Mouse (Mus musculus): ENCODE data around the gene Slc7a1. TPM values are rescaled to one million over a fixed set of nuclear protein-coding genes. Genes with fewer than 3 reads are reported as not detected.

The Slc7a1 gene
- polyA plus RNA-seq, 1 experiment from 2014 or later = 5.8 TPM

GRCm38 (mm10) chr5:148288804-148289203 lies 110.9 kb downstream of the Slc7a1 start:
- DNase-seq (ENCODE audit: low spot score) (no peak), ATAC-seq (no peak)
- no peaks in the 10 kb centered on the region for H3K4me1 ChIP-seq (ENCODE audit: insufficient read depth, low read depth, low read length)
- no peaks in the 10 kb centered on the region for H3K36me3 ChIP-seq (ENCODE audit: insufficient read depth, low read length)
- no peaks in the 10 kb centered on the region for H3K27me3 ChIP-seq (replicated peaks; ENCODE audit: insufficient read depth, low read length)
- H3K9ac ChIP-seq (replicated peaks; ENCODE audit: low read depth) = no peak overlapping the region
- H3K4me3 ChIP-seq (ENCODE audit: low read depth, low read length) = no peak overlapping the region
- no peak overlapping the region for H3K27ac ChIP-seq (ENCODE audit: low read length)
- no peak overlapping the region for H3K4me2 ChIP-seq (replicated peaks; ENCODE audit: low read depth, low read length)
- TF ChIP-seq CTCF (IDR thresholded peaks at IDR 0.05) (no peak), EP300 (IDR thresholded peaks at IDR 0.05) (no peak)
- 62% methylated on average over 18 of the region's 18 CpGs for WGBS
- H3K9me3 ChIP-seq (ENCODE audit: low read length) = no peaks in the 10 kb centered on the region

DNA sequence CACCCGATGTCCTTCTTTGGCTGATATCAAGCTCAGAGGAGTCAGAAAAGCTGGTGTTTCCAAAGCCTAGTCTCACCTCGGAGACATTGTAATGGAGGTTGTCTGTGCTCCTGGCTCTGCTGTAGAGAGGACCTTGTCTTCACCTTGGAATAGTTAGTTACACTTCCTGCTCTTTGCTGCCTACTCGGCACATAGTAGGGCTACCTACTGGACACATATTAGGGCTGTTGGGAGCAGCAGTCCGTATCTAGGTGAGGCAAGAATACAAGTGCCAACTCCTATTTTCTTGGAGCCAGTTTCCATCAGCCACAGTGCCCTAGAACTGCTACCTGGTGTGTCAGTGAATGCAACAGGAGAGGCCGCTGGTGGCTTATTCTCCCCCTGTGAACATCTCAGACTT lies 112.2 kb downstream of the Slc7a1 start:
- TF ChIP-seq EP300 (IDR thresholded peaks at IDR 0.05) = no peak
- TF ChIP-seq CTCF (IDR thresholded peaks at IDR 0.05) = no peak

GRCm38 (mm10) chr5:148283584-148283983 lies 116.1 kb downstream of the Slc7a1 start:
- no peak overlapping the region for H3K27ac ChIP-seq (ENCODE audit: low read length)
- WGBS = 69% methylated on average over 3 of the region's 3 CpGs
- no peak for ATAC-seq
- H3K4me3 ChIP-seq (ENCODE audit: low read depth, low read length) = no peak overlapping the region
- no peak overlapping the region for H3K4me2 ChIP-seq (replicated peaks; ENCODE audit: low read depth, low read length)
- H3K9ac ChIP-seq (replicated peaks; ENCODE audit: low read depth) = no peak overlapping the region
- TF ChIP-seq EP300 (IDR thresholded peaks at IDR 0.05) (no peak), CTCF (IDR thresholded peaks at IDR 0.05) (no peak)
- H3K9me3 ChIP-seq (ENCODE audit: low read length) = no peaks in the 10 kb centered on the region
- peak; percentile 12 for DNase-seq (ENCODE audit: low spot score)
- H3K4me1 ChIP-seq (ENCODE audit: insufficient read depth, low read depth, low read length) = no peaks in the 10 kb centered on the region
- H3K36me3 ChIP-seq (ENCODE audit: insufficient read depth, low read length) = no peaks in the 10 kb centered on the region
- no peaks in the 10 kb centered on the region for H3K27me3 ChIP-seq (replicated peaks; ENCODE audit: insufficient read depth, low read length)

More for the DNA sequence above, 112.2 kb downstream of the Slc7a1 start:
- Histone ChIP-seq H3K9me3 (ENCODE audit: low read length) (no peaks in the 10 kb centered on the region), H3K4me1 (ENCODE audit: insufficient read depth, low read depth, low read length) (no peaks in the 10 kb centered on the region), H3K4me3 (ENCODE audit: low read depth, low read length) (no peak overlapping the region), H3K36me3 (ENCODE audit: insufficient read depth, low read length) (no peaks in the 10 kb centered on the region), H3K27me3 (replicated peaks; ENCODE audit: insufficient read depth, low read length) (no peaks in the 10 kb centered on the region), H3K4me2 (replicated peaks; ENCODE audit: low read depth, low read length) (no peak overlapping the region), H3K9ac (replicated peaks; ENCODE audit: low read depth) (no peak overlapping the region), H3K27ac (ENCODE audit: low read length) (no peak overlapping the region)
- WGBS = 91% methylated on average over 5 of the region's 5 CpGs
- ATAC-seq (no peak), DNase-seq (ENCODE audit: low spot score) (no peak)

- no peak for TF ChIP-seq CTCF (IDR thresholded peaks at IDR 0.05)
- TF ChIP-seq EP300 (IDR thresholded peaks at IDR 0.05) = no peak
- no peak overlapping the region for H3K27ac ChIP-seq (ENCODE audit: low read length)
- WGBS = 60% methylated on average over 2 of the region's 2 CpGs
- ATAC-seq = no peak
- no peak for DNase-seq (ENCODE audit: low spot score)
- no peaks in the 10 kb centered on the region for H3K4me1 ChIP-seq (ENCODE audit: insufficient read depth, low read depth, low read length)
- no peaks in the 10 kb centered on the region for H3K36me3 ChIP-seq (ENCODE audit: insufficient read depth, low read length)
- no peak overlapping the region for H3K9ac ChIP-seq (replicated peaks; ENCODE audit: low read depth)
- no peak overlapping the region for H3K4me2 ChIP-seq (replicated peaks; ENCODE audit: low read depth, low read length)
- no peaks in the 10 kb centered on the region for H3K27me3 ChIP-seq (replicated peaks; ENCODE audit: insufficient read depth, low read length)
- no peaks in the 10 kb centered on the region for H3K9me3 ChIP-seq (ENCODE audit: low read length)
- no peak overlapping the region for H3K4me3 ChIP-seq (ENCODE audit: low read depth, low read length)
These were observed 116.5 kb downstream of the Slc7a1 start for GRCm38 (mm10) chr5:148283177-148283576.

GRCm38 (mm10) chr5:148282631-148283030 lies 117.1 kb downstream of the Slc7a1 start:
- Histone ChIP-seq H3K9me3 (ENCODE audit: low read length) (no peaks in the 10 kb centered on the region), H3K27me3 (replicated peaks; ENCODE audit: insufficient read depth, low read length) (no peaks in the 10 kb centered on the region), H3K4me3 (ENCODE audit: low read depth, low read length) (no peak overlapping the region), H3K27ac (ENCODE audit: low read length) (no peak overlapping the region), H3K4me1 (ENCODE audit: insufficient read depth, low read depth, low read length) (no peaks in the 10 kb centered on the region), H3K36me3 (ENCODE audit: insufficient read depth, low read length) (no peaks in the 10 kb centered on the region), H3K9ac (replicated peaks; ENCODE audit: low read depth) (no peak overlapping the region), H3K4me2 (replicated peaks; ENCODE audit: low read depth, low read length) (no peak overlapping the region)
- 85% methylated on average over 5 of the region's 5 CpGs for WGBS
- TF ChIP-seq CTCF (IDR thresholded peaks at IDR 0.05) = no peak
- no peak for DNase-seq (ENCODE audit: low spot score)
- no peak for ATAC-seq

DNA sequence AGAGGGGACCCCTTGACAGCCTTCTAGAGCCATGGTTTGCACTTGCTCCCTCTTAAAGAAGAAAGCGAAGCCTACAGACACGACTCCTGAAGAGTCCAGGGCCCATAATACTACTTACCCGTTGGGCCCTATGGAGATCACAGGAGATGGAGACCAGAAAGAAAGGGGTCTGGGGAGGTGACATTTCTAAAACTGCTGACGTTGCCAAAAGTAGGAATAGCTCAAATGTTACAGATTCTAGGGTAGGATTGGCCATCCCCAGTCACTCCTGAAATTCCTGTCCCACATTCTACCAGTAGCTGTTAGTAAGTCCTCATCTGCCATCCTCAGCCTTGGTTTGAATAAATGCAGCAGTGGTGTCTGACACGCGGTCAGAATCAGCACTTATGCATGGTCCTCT lies 117.6 kb downstream of the Slc7a1 start:
- no peak overlapping the region for H3K9ac ChIP-seq (replicated peaks; ENCODE audit: low read depth)
- H3K9me3 ChIP-seq (ENCODE audit: low read length) = no peaks in the 10 kb centered on the region
- H3K27ac ChIP-seq (ENCODE audit: low read length) = no peak overlapping the region
- no peak for ATAC-seq
- no peaks in the 10 kb centered on the region for H3K4me1 ChIP-seq (ENCODE audit: insufficient read depth, low read depth, low read length)
- DNase-seq (ENCODE audit: low spot score) = no peak
- no peaks in the 10 kb centered on the region for H3K27me3 ChIP-seq (replicated peaks; ENCODE audit: insufficient read depth, low read length)
- WGBS = 80% methylated on average over 6 of the region's 6 CpGs
- TF ChIP-seq CTCF (IDR thresholded peaks at IDR 0.05) (no peak), EP300 (IDR thresholded peaks at IDR 0.05) (no peak)
- no peak overlapping the region for H3K4me2 ChIP-seq (replicated peaks; ENCODE audit: low read depth, low read length)
- no peak overlapping the region for H3K4me3 ChIP-seq (ENCODE audit: low read depth, low read length)
- no peaks in the 10 kb centered on the region for H3K36me3 ChIP-seq (ENCODE audit: insufficient read depth, low read length)

GRCm38 (mm10) chr5:148280321-148280720 lies 119.4 kb downstream of the Slc7a1 start:
- Histone ChIP-seq H3K9ac (replicated peaks; ENCODE audit: low read depth) (no peak overlapping the region), H3K27me3 (replicated peaks; ENCODE audit: insufficient read depth, low read length) (no peaks in the 10 kb centered on the region), H3K4me1 (ENCODE audit: insufficient read depth, low read depth, low read length) (no peaks in the 10 kb centered on the region), H3K27ac (ENCODE audit: low read length) (no peak overlapping the region), H3K36me3 (ENCODE audit: insufficient read depth, low read length) (no peaks in the 10 kb centered on the region), H3K4me2 (replicated peaks; ENCODE audit: low read depth, low read length) (no peak overlapping the region), H3K4me3 (ENCODE audit: low read depth, low read length) (no peak overlapping the region), H3K9me3 (ENCODE audit: low read length) (no peaks in the 10 kb centered on the region)
- no peak for ATAC-seq
- no peak for TF ChIP-seq EP300 (IDR thresholded peaks at IDR 0.05)
- no peak for TF ChIP-seq CTCF (IDR thresholded peaks at IDR 0.05)
- WGBS = 71% methylated on average over 5 of the region's 5 CpGs
- no peak for DNase-seq (ENCODE audit: low spot score)
